Mouse (Mus musculus) kidney, embryonic 15.5 days (tissue): Measurements from ENCODE around the gene CK137956. TPM values are rescaled to one million over a fixed set of nuclear protein-coding genes. Genes with fewer than 3 reads are reported as not detected.

ENCODE experiments used
- ATAC-seq: fragments of 200-750 bp; cut with Nextera tagmentation; replicated peaks from 2 replicates; pipeline ENCODE4 v1.8.0; 2017; ENCODE audit warnings: moderate TSS enrichment; ENCODE audit not compliant: low FRiP score
- H3K27ac ChIP-seq: fragments of 300-500 bp; sonication (generic); 2 replicates; pipeline ENCODE4 v1.5.1; 2015; ENCODE audit warnings: mild to moderate bottlenecking, inconsistent platforms
- H3K27me3 ChIP-seq: fragments of 300-500 bp; sonication (generic); 2 replicates; pipeline ENCODE4 v1.6.1; 2015; ENCODE audit warnings: inconsistent platforms
- H3K36me3 ChIP-seq: fragments of 300-500 bp; sonication (generic); 2 replicates; pipeline ENCODE4 v1.6.1; 2015; ENCODE audit warnings: inconsistent platforms
- H3K4me1 ChIP-seq: fragments of 300-500 bp; sonication (generic); 2 replicates; pipeline ENCODE4 v1.6.1; 2015; ENCODE audit warnings: inconsistent platforms
- H3K4me2 ChIP-seq: fragments of 300-500 bp; sonication (generic); 2 replicates; pipeline ENCODE4 v1.6.1; 2015; ENCODE audit warnings: moderate library complexity, mild to moderate bottlenecking, inconsistent platforms
- H3K4me3 ChIP-seq: fragments of 300-500 bp; sonication (generic); replicated peaks from 2 replicates; pipeline ENCODE4 v1.5.1; 2015; ENCODE audit warnings: mild to moderate bottlenecking, inconsistent platforms
- H3K9ac ChIP-seq: fragments of 300-500 bp; sonication (generic); 2 replicates; pipeline ENCODE4 v1.6.1; 2015; ENCODE audit warnings: mild to moderate bottlenecking, inconsistent platforms
- H3K9me3 ChIP-seq: fragments of 300-500 bp; sonication (generic); replicated peaks from 2 replicates; pipeline ENCODE4 v1.6.1; 2016; ENCODE audit warnings: inconsistent platforms
- WGBS: fragments of 180-500 bp; shearing (Covaris S2); methylation state at CpG from one replicate; pipeline ENCODE4 v1.1.7; 2015; ENCODE audit warnings: mixed read lengths; 5-methylcytosine and 5-hydroxymethylcytosine counted together
- polyA plus RNA-seq: library from polyadenylated mRNA; unstranded; fragments of >200 nt; fragmentation: Nextera tagmentation; extraction: Ambion mirVana; gene quantifications from 2 replicates; pipeline ENCODE4 v1.2.1, GENCODE M21; 2015

Gene CK137956
- polyA plus RNA-seq, 1 experiment from 2014 or later: not detected

GRCm38 (mm10) chr4:127900893-127901456 is 69.8 kb downstream of the CK137956 start:
- Histone ChIP-seq H3K4me1 (no peaks in the 10 kb centered on the region), H3K4me2 (no peak overlapping the region), H3K36me3 (no peaks in the 10 kb centered on the region), H3K27ac (no peak overlapping the region), H3K9me3 (no peaks in the 10 kb centered on the region), H3K27me3 (no peaks in the 10 kb centered on the region), H3K4me3 (no peak overlapping the region), H3K9ac (no peak overlapping the region)
- WGBS: 70% methylated on average over 7 of the region's 7 CpGs
- no peak for ATAC-seq

DNA sequence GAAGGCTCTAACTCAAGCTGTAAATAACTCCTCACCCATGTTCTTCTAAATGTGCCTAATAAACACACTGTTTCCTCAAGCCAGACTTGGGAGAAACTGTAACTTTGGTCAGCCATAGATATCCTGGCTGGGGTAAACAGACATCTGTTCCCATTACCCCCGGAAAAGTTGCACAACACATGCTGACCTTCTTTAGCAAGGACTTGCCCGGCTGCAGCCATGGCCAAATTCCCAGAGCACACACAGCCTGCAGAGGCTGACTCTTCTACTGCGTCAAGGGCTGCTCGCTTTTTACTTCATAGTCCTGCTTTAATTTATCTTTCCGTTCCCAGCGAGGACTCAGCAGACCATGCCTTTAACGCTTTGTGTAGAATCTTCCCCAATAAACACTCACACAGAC is 81.7 kb downstream of the CK137956 start:
- no peak for ATAC-seq

DNA sequence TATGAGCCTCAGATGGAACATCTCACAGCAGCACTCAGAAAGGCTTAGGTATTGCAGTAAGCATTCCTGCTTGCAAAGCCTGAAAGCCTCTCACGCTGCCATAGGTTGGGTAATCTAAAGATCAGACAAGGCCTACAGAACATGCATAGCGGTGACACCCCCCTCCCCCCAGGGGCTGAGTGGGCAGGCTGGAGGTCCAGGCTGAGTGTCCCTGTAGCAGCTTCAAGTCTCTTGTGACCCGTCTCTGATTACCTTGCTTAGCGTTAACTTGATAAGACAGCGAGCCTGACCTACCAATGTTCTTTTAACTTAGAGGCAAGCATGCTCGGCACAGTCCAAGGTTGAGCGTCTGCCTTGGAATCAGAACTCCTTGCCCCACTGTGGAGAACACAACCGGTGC is 91.8 kb downstream of the CK137956 start:
- WGBS: 89% methylated on average over 8 of the region's 8 CpGs
- H3K36me3 ChIP-seq: no peaks in the 10 kb centered on the region
- no peak overlapping the region for H3K9ac ChIP-seq
- 0 out of 2 replicates have a peak, but pooled peaks cover 4% of the 10 kb centered on the region for H3K9me3 ChIP-seq
- no peaks in the 10 kb centered on the region for H3K27me3 ChIP-seq
- no peaks in the 10 kb centered on the region for H3K4me1 ChIP-seq
- no peak overlapping the region for H3K27ac ChIP-seq
- ATAC-seq: no peak
- H3K4me3 ChIP-seq: no peak overlapping the region
- H3K4me2 ChIP-seq: no peak overlapping the region

More for the DNA sequence above, 81.7 kb downstream of the CK137956 start:
- 75% methylated on average over 7 of the region's 7 CpGs for WGBS
- H3K4me1 ChIP-seq: no peaks in the 10 kb centered on the region
- no peaks in the 10 kb centered on the region for H3K27me3 ChIP-seq
- no peak overlapping the region for H3K9ac ChIP-seq
- H3K4me3 ChIP-seq: no peak overlapping the region
- H3K9me3 ChIP-seq: peaks cover 8% of the 10 kb centered on the region
- no peaks in the 10 kb centered on the region for H3K36me3 ChIP-seq
- no peak overlapping the region for H3K4me2 ChIP-seq
- H3K27ac ChIP-seq: no peak overlapping the region

Other genes starting within 250 kb of the CK137956 start
- gene Csmd2, start 16.9 kb upstream of the CK137956 start, polyA plus RNA-seq: 0.18 and 0.23 TPM in 2 replicates